Mouse (Mus musculus) cerebellum, adult 9-10 months (tissue): ENCODE measurements at regions not wholly inside any gene's neighbourhood (a gene's known extent, or its start where the extent isn't known, plus 50 kb on each side); places are given as distances from the start of the nearest gene placed in this dataset.

Experiments used
- DNase-seq: peaks from one replicate; pipeline ENCODE4 v3.0.0; 2022

- no peak for DNase-seq
Measured at GRCm38 (mm10) chr3:149353958-149354357, 363.6 kb upstream of the Adgrl2 start.

GRCm38 (mm10) chr3:149352546-149352945, 362.2 kb upstream of the Adgrl2 start:
- DNase-seq, result no peak

GRCm38 (mm10) chr3:149349731-149350130, 359.4 kb upstream of the Adgrl2 start:
- no peak for DNase-seq

- DNase-seq, result no peak
Measured at GRCm38 (mm10) chr3:149349211-149349697, 358.9 kb upstream of the Adgrl2 start.

GRCm38 (mm10) chr3:149348459-149348971, 358.2 kb upstream of the Adgrl2 start:
- DNase-seq, result no peak

GRCm38 (mm10) chr3:149347241-149347992, 357.1 kb upstream of the Adgrl2 start:
- no peak for DNase-seq

- no peak for DNase-seq
Measured at GRCm38 (mm10) chr3:149342511-149342910, 352.2 kb upstream of the Adgrl2 start.

- DNase-seq, result no peak
Measured at GRCm38 (mm10) chr3:149339374-149339753, 349.0 kb upstream of the Adgrl2 start.

- no peak for DNase-seq
Measured at GRCm38 (mm10) chr3:149338684-149339373, 348.5 kb upstream of the Adgrl2 start.

- no peak for DNase-seq
Measured at GRCm38 (mm10) chr3:149335259-149335658, 344.9 kb upstream of the Adgrl2 start.

- DNase-seq, result no peak
Measured at GRCm38 (mm10) chr3:149333607-149334006, 343.3 kb upstream of the Adgrl2 start.

- DNase-seq, result no peak
Measured at GRCm38 (mm10) chr3:149333131-149333530, 342.8 kb upstream of the Adgrl2 start.

GRCm38 (mm10) chr3:149332105-149332504, 341.8 kb upstream of the Adgrl2 start:
- DNase-seq, result no peak

- DNase-seq, result no peak
Measured at GRCm38 (mm10) chr3:149331251-149331960, 341.1 kb upstream of the Adgrl2 start.

- no peak for DNase-seq
Measured at GRCm38 (mm10) chr3:149330716-149331115, 340.4 kb upstream of the Adgrl2 start.

- no peak for DNase-seq
Measured at GRCm38 (mm10) chr3:149330041-149330440, 339.7 kb upstream of the Adgrl2 start.

GRCm38 (mm10) chr3:149329615-149330014, 339.3 kb upstream of the Adgrl2 start:
- DNase-seq, result no peak

GRCm38 (mm10) chr3:149326664-149327063, 336.3 kb upstream of the Adgrl2 start:
- DNase-seq, result no peak

- DNase-seq, result no peak
Measured at GRCm38 (mm10) chr3:149324088-149324487, 333.7 kb upstream of the Adgrl2 start.

- DNase-seq, result no peak
Measured at GRCm38 (mm10) chr3:149318728-149319127, 328.4 kb upstream of the Adgrl2 start.

- DNase-seq, result no peak
Measured at GRCm38 (mm10) chr3:149314258-149314657, 323.9 kb upstream of the Adgrl2 start.

GRCm38 (mm10) chr3:149313217-149313616, 322.9 kb upstream of the Adgrl2 start:
- DNase-seq, result no peak

GRCm38 (mm10) chr3:149311576-149311975, 321.2 kb upstream of the Adgrl2 start:
- DNase-seq, result no peak
